Mouse (Mus musculus) olfactory bulb, adult 2 months (tissue): Measurements from ENCODE around the gene Jak1.

Source experiments
- CTCF ChIP-seq: fragments of 200-500 bp; IDR thresholded peaks from 2 replicates; pipeline ENCODE4 v1.5.1; 2012; ENCODE audit warnings: low read depth, mild to moderate bottlenecking, low read length, moderate library complexity; ENCODE audit not compliant: insufficient read depth
- POLR2A ChIP-seq: fragments of 200-500 bp; IDR thresholded peaks from 2 replicates; pipeline ENCODE4 v1.6.1; 2012; ENCODE audit warnings: mild to moderate bottlenecking, low read depth, low read length, moderate library complexity; ENCODE audit not compliant: insufficient read depth

GRCm38 (mm10) chr4:101260744-101261291 is 4.3 kb downstream of the Jak1 start:
- TF ChIP-seq POLR2A (no peak), CTCF (no peak)
